Mouse (Mus musculus) thymus, adult 2 months (tissue): ENCODE data around the gene Cdyl.

Experiments used
- CTCF ChIP-seq: fragments of 200-500 bp; IDR thresholded peaks from 2 replicates; pipeline ENCODE4 v1.5.1; 2012; ENCODE audit warnings: mild to moderate bottlenecking, control low read depth, low read length, moderate library complexity, borderline replicate concordance; ENCODE audit not compliant: control insufficient read depth, poor library complexity, insufficient read depth; ENCODE audit errors: extremely low read depth
- POLR2A ChIP-seq: fragments of 200-500 bp; IDR thresholded peaks from 2 replicates; pipeline ENCODE4 v1.6.1; 2012; ENCODE audit warnings: mild to moderate bottlenecking, low read length, control low read depth, moderate library complexity; ENCODE audit not compliant: control insufficient read depth, poor library complexity, insufficient read depth; ENCODE audit errors: extremely low read depth

DNA sequence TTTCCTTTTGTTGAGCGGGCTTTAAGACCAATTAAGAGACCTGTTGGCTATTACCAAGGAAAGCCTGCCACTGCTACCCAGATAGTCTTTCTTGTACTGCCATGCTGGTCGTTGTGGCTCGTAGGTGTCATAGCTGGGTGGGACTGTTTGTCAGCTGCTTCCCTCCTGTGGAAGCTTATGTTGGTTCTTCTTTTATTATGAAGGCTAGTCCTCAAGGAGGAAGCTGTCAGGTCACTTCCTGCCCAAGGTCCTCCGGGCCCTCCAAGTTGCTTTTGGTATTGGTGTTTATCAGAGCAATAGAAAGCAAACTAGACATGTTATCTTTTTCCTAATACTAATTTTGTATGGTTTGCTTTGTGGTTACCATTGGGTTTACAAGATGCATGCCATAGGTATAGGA is 89.6 kb downstream of the Cdyl start:
- TF ChIP-seq CTCF (no peak), POLR2A (no peak)
